Mouse (Mus musculus): ENCODE results near the gene Tjp2. TPM values are rescaled to one million over a fixed set of nuclear protein-coding genes. Genes with fewer than 3 reads are reported as not detected.

Gene Tjp2
- polyA plus RNA-seq, 1 experiment, result 0.12 TPM

- H3K9me3 ChIP-seq (ENCODE audit: control insufficient read depth, low read length), result no peaks in the 10 kb centered on the region
- H3K36me3 ChIP-seq (ENCODE audit: control insufficient read depth), result no peaks in the 10 kb centered on the region
- no peaks in the 10 kb centered on the region for H3K4me1 ChIP-seq (ENCODE audit: control insufficient read depth)
- H3K27me3 ChIP-seq (ENCODE audit: control insufficient read depth), result no peaks in the 10 kb centered on the region
- no peak overlapping the region for H3K4me3 ChIP-seq (replicated peaks)
- no peak for TF ChIP-seq GATA1 (IDR thresholded peaks at IDR 0.05; ENCODE audit: low read length)
- no peak for TF ChIP-seq TAL1 (IDR thresholded peaks at IDR 0.05; ENCODE audit: low read length)
Measured at GRCm38 (mm10) chr19:24049329-24049728, 175.5 kb downstream of the Tjp2 start.

- Histone ChIP-seq H3K27me3 (ENCODE audit: control insufficient read depth) (no peaks in the 10 kb centered on the region), H3K9me3 (ENCODE audit: control insufficient read depth, low read length) (no peaks in the 10 kb centered on the region), H3K36me3 (ENCODE audit: control insufficient read depth) (no peaks in the 10 kb centered on the region), H3K4me1 (ENCODE audit: control insufficient read depth) (no peaks in the 10 kb centered on the region), H3K4me3 (replicated peaks) (no peak overlapping the region)
- TF ChIP-seq GATA1 (IDR thresholded peaks at IDR 0.05; ENCODE audit: low read length), result no peak
- TF ChIP-seq TAL1 (IDR thresholded peaks at IDR 0.05; ENCODE audit: low read length), result no peak
Measured at GRCm38 (mm10) chr19:24046395-24046993, 178.3 kb downstream of the Tjp2 start.

Other genes starting within 250 kb of the Tjp2 start
- not detected in 2 replicates for gene Fam189a2, start 194.0 kb downstream of the Tjp2 start, polyA plus RNA-seq (2012)
- gene Fxn, start 55.6 kb upstream of the Tjp2 start, polyA plus RNA-seq (2012), result 17.1 and 17.5 TPM in 2 replicates